Mouse (Mus musculus) heart, adult 2 months (tissue): ENCODE measurements around the gene Glod5.

ENCODE experiments used
- CTCF ChIP-seq: fragments of 200-600 bp; IDR thresholded peaks from 2 replicates; pipeline ENCODE4 v1.8.1; 2022; ENCODE audit warnings: antibody characterized with exemption, mild to moderate bottlenecking, moderate library complexity
- EP300 ChIP-seq: fragments of 200-500 bp; IDR thresholded peaks from 2 replicates; pipeline ENCODE4 v1.6.1; 2011; ENCODE audit warnings: low read depth, low read length, control low read depth; ENCODE audit not compliant: insufficient read depth

DNA sequence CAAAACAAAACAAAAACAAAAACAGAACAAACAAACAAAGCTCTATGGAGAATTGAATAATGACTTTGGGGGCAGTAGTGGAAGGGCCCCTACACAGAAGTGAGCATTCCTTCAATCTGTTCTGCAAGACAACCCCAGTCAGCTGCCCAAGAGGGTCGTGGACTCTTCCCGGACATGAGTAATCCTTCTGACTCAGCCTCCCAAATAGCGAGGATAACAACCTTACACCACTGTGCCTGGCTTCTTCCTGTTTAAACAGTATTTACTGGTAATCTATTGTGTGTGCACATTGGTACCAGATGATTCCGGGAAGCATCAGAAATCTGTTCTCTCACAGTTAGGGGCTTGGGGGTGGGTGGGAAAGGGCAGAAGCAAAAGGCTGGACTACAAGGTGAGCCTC lies 8.5 kb upstream of the Glod5 start:
- no peak for TF ChIP-seq EP300
- TF ChIP-seq CTCF: no peak
